Mouse (Mus musculus) bone marrow, adult 2 months (tissue): ENCODE data around the gene Pacsin3. TPM values are rescaled to one million over a fixed set of nuclear protein-coding genes. Genes with fewer than 3 reads are reported as not detected.

Experiments
- H3K27ac ChIP-seq: fragments of 200-500 bp; 2 replicates; pipeline ENCODE4 v1.5.1; 2012; ENCODE audit warnings: low read depth, mild to moderate bottlenecking, control low read depth, inconsistent platforms, low read length; ENCODE audit not compliant: control insufficient read depth, poor library complexity, insufficient read depth
- H3K4me1 ChIP-seq: fragments of 200-500 bp; 2 replicates; pipeline ENCODE4 v1.6.1; 2011; ENCODE audit warnings: low read length; ENCODE audit not compliant: control insufficient read depth, insufficient read depth
- H3K4me3 ChIP-seq: fragments of 200-500 bp; replicated peaks from 2 replicates; pipeline ENCODE3; 2011; ENCODE audit warnings: mild to moderate bottlenecking, low read depth, low read length, control low read depth; ENCODE audit not compliant: control insufficient read depth
- CTCF ChIP-seq: fragments of 200-500 bp; IDR thresholded peaks from 2 replicates; pipeline ENCODE4 v1.5.1; 2011; ENCODE audit warnings: low read length, control low read depth; ENCODE audit not compliant: control insufficient read depth, insufficient read depth
- POLR2A ChIP-seq: fragments of 200-500 bp; IDR thresholded peaks from 2 replicates; pipeline ENCODE4 v1.6.1; 2011; ENCODE audit warnings: low read depth, mild to moderate bottlenecking, control low read depth, low read length, borderline replicate concordance; ENCODE audit not compliant: control insufficient read depth
- WGBS: fragments of 180-500 bp; shearing (Covaris S2); methylation state at CpG from one replicate; pipeline ENCODE4 v1.1.7; 2018; 5-methylcytosine and 5-hydroxymethylcytosine counted together
- polyA plus RNA-seq: library from polyadenylated mRNA; stranded (reverse); fragments of >200 nt; gene quantifications from 2 replicates; pipeline ENCODE4 v1.2.4, GENCODE M21; 2011; ENCODE audit warnings: low replicate concordance; ENCODE audit not compliant: missing spikeins, insufficient read depth, insufficient read length

The Pacsin3 gene
- polyA plus RNA-seq, 1 experiment: 6.7 TPM

DNA sequence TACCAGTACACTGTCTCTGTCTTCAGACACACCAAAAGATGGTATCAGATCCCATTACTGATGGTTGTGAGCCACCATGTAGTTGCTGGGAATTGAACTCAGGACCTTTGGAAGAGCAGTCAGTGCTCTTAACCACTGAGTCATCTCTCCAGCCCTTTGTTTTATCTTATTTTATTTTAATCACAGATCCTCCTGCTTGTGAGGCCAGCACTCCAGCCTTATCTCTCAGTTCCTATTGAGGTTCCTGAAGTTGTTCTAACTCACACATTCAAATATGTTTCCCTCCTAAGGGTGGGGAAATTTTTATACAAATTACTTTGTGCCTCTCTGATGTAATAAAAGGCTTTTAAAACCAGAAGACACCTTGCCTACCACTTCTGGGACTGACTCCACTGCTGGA is 50.8 kb downstream of the Pacsin3 start:
- no peak for TF ChIP-seq CTCF
- TF ChIP-seq POLR2A: no peak
- no peak overlapping the region for H3K4me3 ChIP-seq
- H3K27ac ChIP-seq: no peak overlapping the region
- H3K4me1 ChIP-seq: no peaks in the 10 kb centered on the region

- TF ChIP-seq POLR2A: no peak
- no peak for TF ChIP-seq CTCF
- H3K4me3 ChIP-seq: no peak overlapping the region
- no peak overlapping the region for H3K27ac ChIP-seq
- 68% methylated on average over 5 of the region's 5 CpGs for WGBS
- H3K4me1 ChIP-seq: peaks cover 2% of the 10 kb centered on the region; the same call in 1 of the 2 replicates
These were observed 52.9 kb downstream of the Pacsin3 start for GRCm38 (mm10) chr2:91308680-91309079.

GRCm38 (mm10) chr2:91309546-91309945 is 53.8 kb downstream of the Pacsin3 start:
- TF ChIP-seq CTCF: no peak
- no peak for TF ChIP-seq POLR2A
- H3K27ac ChIP-seq: no peak overlapping the region
- WGBS: 83% methylated on average over 3 of the region's 3 CpGs
- no peak overlapping the region for H3K4me3 ChIP-seq
- peaks cover 2% of the 10 kb centered on the region; the same call in 1 of the 2 replicates for H3K4me1 ChIP-seq

DNA sequence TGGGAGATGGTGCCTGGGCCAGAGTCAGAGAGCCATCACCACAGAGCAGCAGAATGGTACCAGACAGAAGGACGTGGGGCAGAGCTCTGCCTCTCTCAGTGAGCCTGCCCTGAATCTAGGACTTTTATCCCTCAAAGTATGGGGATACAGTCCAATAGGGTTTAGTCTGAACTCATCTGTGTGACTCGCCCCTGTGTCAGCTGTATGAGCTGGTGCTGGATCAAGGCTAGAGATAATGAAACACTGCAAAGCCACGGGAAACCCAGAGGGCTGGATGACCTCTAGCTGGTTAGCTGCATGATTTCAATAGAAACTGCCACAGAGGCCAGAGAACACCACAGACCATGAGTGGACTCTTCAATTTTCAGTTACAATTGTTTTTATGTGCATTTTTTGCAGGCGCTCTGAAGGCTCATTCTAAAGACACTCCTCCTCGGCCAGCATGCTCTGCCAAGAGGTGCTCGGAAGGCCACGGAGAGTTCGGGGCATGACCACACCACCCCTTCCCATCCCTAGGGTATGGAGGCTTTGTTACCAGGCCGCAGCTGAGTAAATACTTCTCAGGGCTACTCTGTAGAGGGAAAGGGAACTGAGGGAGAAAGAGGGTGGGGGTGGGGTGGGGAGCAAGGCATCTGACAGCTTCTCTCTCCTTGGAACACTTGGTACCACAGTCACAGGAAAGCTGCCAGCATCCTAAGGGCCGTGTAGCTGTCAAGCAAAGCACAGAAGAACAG is 57.0 kb downstream of the Pacsin3 start:
- WGBS: 75% methylated on average over 10 of the region's 10 CpGs
- Histone ChIP-seq H3K27ac (peak overlapping the region; percentile 36), H3K4me3 (no peak overlapping the region), H3K4me1 (peaks cover 2% of the 10 kb centered on the region; the same call in 1 of the 2 replicates)
- TF ChIP-seq CTCF (no peak), POLR2A (no peak)

DNA sequence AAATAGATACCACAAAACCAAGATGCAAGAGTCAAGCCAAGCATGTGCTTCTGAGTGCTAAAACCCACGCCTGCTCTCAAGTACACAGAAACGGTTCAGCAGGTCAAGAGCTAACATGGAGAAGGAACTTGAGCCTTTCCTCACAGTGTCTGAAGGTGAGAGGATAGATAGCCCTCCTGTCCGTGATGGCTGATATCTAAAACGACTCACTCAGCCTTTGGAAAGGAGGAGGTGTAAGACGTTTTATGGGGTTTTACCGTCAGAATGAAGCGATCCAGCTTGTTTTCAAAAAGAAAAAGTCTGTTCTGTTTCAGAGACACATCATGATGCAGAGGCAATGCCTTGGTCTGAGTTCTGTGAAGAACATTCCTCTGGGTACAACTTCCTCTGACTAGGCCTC is 58.4 kb downstream of the Pacsin3 start:
- 83% methylated on average over 7 of the region's 7 CpGs for WGBS
- Histone ChIP-seq H3K4me3 (no peak overlapping the region), H3K27ac (no peak overlapping the region), H3K4me1 (peaks cover 2% of the 10 kb centered on the region; the same call in 1 of the 2 replicates)
- no peak for TF ChIP-seq CTCF
- TF ChIP-seq POLR2A: no peak

Other genes with a start within 250 kb of the Pacsin3 start
- 2.1 and 2.4 TPM in 2 replicates for gene Rapsn, start 220.3 kb upstream of the Pacsin3 start, polyA plus RNA-seq
- 264 and 333 TPM in 2 replicates for gene Psmc3, start 201.9 kb upstream of the Pacsin3 start, polyA plus RNA-seq
- gene Slc39a13, start 185.5 kb upstream of the Pacsin3 start, polyA plus RNA-seq: 6.8 and 15.6 TPM in 2 replicates
- gene Spi1, start 173.6 kb upstream of the Pacsin3 start, polyA plus RNA-seq: 28.0 and 65.7 TPM in 2 replicates
- gene Mybpc3, start 137.8 kb upstream of the Pacsin3 start, polyA plus RNA-seq: 0.54 and 1.1 TPM in 2 replicates
- gene Madd, start 72.1 kb upstream of the Pacsin3 start, polyA plus RNA-seq: 20.5 and 44.4 TPM in 2 replicates
- gene Nr1h3, start 53.1 kb upstream of the Pacsin3 start, polyA plus RNA-seq: 11.0 and 14.0 TPM in 2 replicates
- 5.8 and 11.9 TPM in 2 replicates for gene Acp2, start 53.1 kb upstream of the Pacsin3 start, polyA plus RNA-seq
- gene Ddb2, start 19.0 kb upstream of the Pacsin3 start, polyA plus RNA-seq: 14.4 and 32.4 TPM in 2 replicates
- 31.3 and 47.4 TPM in 2 replicates for gene Arfgap2, start 9.0 kb downstream of the Pacsin3 start, polyA plus RNA-seq
- gene 1110051M20Rik, start 188.8 kb downstream of the Pacsin3 start, polyA plus RNA-seq: 3.8 and 7.8 TPM in 2 replicates
- 3.3 and 4.5 TPM in 2 replicates for gene Lrp4, start 201.6 kb downstream of the Pacsin3 start, polyA plus RNA-seq